Mouse (Mus musculus) thymus, adult 2 months (tissue): Measurements from ENCODE around the gene Ptprd.

Experiments used
- CTCF ChIP-seq: fragments of 200-500 bp; IDR thresholded peaks from 2 replicates; pipeline ENCODE4 v1.5.1; 2012; ENCODE audit warnings: mild to moderate bottlenecking, control low read depth, low read length, moderate library complexity, borderline replicate concordance; ENCODE audit not compliant: control insufficient read depth, poor library complexity, insufficient read depth; ENCODE audit errors: extremely low read depth
- POLR2A ChIP-seq: fragments of 200-500 bp; IDR thresholded peaks from 2 replicates; pipeline ENCODE4 v1.6.1; 2012; ENCODE audit warnings: mild to moderate bottlenecking, low read length, control low read depth, moderate library complexity; ENCODE audit not compliant: control insufficient read depth, poor library complexity, insufficient read depth; ENCODE audit errors: extremely low read depth

GRCm38 (mm10) chr4:77513914-77514628 lies 697.7 kb downstream of the Ptprd start:
- TF ChIP-seq CTCF (no peak), POLR2A (no peak)
